Mouse (Mus musculus) spleen, embryonic (tissue): Measurements from ENCODE around the gene Usp7.
"Not testable (repeated sequence)": the region's sequence is repeated elsewhere in the genome, so short reads cannot be mapped to it uniquely, and the experiment has no call there.

Source experiments
- CTCF ChIA-PET: fragments of 350-600 bp; sonication (Branson Sonifier 250); formaldehyde crosslinking; loops from one replicate; lab custom pipeline; 2022; lab: Charles Lee

Usp7 gene

DNA sequence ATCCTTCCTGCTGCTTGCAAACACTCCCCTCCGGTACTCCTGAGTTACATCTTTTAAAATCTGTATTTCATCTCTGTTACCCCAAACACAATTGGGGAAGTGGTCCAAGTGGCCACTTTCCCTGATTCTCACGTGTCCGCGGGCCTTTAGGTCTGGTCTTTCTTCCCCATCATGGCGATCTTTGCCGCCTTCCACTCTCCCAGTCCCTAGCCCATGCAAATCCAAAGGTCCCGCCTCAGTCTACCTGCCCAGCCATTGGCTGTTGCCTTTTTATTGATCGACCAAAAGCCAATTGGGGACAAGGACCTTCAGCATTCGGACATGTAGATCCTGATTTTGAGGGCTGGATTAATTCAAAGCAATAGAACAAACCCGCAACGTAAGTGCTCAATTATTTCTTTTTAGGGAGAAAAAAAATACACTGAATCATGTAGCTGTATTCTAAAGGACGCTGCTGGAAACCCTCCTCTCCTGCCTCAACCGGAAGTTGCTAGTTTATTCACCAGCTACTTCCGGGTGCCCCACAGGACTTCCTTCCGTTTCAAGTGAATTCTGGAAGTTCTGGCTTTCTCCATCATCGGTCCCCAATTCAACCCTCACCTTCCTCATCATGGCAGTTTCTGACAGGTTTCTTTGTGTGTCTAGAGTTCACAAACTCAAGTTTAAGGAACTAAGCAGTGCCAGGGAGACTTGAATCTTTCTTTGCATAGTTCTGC is 8.8 kb downstream of the Usp7 start:
- CTCF ChIA-PET = no interaction called here

DNA sequence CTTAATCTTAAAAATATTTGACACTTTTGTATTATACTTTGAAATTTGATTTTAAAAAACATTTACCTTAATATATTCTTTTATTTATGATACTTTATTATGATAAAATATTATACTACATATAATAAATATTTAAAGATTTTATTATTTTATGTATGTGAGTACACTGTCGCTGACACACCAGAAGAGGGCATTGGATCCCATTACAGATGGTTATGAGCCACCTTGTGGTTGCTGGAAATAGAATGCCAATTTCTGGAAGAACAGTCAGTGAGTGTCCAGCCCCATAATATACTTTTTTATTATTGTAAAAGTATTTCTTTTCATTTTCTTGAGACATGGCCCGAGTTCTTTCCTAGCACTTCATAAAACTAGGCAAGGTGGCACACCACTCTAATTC is 10.4 kb downstream of the Usp7 start:
- CTCF ChIA-PET = no interaction called here

DNA sequence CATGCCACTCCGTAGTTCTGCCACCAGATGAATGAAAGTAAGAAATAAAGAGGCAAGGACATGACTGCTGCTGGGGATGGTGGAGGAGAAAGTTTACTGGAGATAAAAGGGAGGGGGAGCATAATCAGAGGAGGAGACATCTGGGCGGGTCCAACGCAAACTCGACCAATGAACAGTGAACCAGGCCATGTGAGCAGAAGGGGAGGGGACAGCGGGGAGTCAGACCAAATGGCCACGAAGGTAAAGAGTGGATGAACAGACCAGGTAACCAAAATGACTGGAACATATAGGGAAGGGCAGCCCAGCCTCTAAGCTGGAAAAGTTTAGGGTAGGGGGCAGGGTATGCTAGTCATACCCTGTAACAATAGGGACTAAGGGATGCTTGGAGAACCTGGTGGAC is 10.9 kb downstream of the Usp7 start:
- CTCF ChIA-PET = no interaction called here

DNA sequence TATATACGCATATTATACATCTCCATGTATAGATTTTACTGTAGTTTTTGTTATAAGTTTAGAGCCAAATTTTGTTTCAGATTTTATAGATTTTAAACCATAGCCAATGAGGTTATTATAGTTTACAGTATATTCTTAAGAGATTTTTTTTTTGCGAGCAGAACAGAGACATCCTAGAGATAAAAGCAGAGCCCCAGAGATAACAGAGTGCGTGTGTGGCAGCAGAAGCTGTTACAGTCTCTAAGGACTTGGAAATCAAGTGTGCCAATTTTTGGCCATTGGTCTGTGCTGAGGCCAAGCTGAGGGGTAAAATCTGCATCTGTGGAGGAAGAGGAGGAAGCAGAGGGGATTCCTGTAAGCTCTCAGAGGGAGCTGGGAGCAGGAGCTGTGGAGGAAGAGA is 11.9 kb downstream of the Usp7 start:
- CTCF ChIA-PET = interaction anchor here (0.6 to 0.7 kb wide), 2 partner anchors 9 to 168 kb away, joined by 3 to 12 read pairs; no protein-coding TSS in a partner anchor

DNA sequence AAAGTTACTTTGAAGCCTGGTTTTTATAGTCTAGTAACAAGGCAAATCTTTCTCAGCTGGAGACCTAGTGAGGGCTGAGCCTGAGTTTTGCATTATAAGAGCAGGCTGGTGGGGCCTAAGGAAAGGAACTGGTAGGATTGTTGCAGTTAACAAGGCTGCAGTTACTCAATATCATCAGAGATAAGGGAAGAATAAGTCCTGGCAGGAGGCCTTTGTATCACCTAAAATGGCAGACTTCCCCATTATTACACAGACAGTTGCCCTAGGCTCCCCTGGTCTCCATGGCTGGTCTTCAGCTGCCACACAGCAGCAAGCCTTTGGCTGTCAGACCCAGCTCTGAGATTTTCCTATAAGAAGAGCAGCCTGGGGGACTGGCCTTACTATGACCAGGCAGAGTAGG is 13.4 kb downstream of the Usp7 start:
- CTCF ChIA-PET = no interaction called here

DNA sequence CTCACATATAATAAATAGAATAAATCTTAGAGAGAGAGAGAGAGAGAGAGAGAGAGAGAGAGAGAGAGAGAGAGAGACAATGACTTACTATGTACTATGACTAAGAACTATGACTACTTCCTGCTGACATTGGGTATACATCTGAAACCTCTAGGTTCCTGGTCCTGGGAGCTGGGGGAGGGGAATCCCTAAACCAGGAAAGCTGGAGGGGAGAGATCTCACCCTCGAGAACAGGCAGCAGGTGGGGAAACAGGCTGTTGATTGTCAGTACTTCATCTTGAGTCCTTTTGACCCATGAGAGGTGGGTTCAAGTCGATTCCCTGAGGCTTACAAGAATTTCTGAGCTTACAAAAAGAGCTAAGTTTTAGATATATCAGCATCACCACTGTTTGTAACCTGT is 14.9 kb downstream of the Usp7 start:
- CTCF ChIA-PET = interaction anchor here (0.6 kb wide), 1 partner anchor 75 kb away, joined by 5 read pairs; no protein-coding TSS in a partner anchor

DNA sequence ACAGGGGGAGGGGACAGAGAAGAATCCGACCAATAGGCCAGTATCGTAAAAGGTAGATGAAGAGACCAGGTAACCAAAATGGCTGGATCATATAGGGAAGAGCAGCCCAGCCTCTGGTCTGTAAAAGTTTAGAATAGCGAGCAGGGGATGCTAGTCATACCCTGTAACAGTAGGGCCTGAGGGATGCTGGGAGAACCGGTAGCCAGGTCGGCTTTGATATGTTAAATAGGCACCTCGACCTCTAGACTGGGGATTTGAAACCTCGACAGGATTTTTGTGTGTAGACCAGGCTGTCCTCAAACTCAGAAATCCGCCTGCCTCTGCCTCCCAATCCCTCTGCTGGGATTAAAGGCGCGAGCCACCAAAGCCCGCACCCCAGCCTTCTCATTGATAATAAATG is 15.5 kb downstream of the Usp7 start:
- CTCF ChIA-PET = interaction anchor here (0.6 kb wide), 1 partner anchor 75 kb away, joined by 5 read pairs; no protein-coding TSS in a partner anchor

DNA sequence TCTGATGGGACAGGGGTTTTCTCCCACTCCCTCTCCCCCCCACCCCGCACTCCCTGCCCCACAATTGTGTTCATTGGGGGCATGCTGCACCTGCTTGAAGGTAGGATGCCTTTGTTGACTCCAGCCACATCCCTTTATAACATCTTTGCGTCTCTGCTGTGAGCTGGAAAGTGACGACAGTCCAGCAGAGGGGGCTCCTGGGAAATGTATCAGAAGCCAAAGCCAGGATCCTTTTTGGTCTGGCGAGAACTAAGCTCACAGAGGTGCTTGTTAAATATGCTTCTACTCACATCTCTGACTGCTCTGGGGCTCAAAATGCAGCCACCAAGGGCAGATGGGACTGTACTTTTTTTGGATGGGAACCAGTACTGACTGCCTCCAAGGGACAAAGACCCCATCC is 21.0 kb downstream of the Usp7 start:
- CTCF ChIA-PET = interaction anchor here (0.6 kb wide), 1 partner anchor 9 kb away, joined by 12 read pairs; no protein-coding TSS in a partner anchor

DNA sequence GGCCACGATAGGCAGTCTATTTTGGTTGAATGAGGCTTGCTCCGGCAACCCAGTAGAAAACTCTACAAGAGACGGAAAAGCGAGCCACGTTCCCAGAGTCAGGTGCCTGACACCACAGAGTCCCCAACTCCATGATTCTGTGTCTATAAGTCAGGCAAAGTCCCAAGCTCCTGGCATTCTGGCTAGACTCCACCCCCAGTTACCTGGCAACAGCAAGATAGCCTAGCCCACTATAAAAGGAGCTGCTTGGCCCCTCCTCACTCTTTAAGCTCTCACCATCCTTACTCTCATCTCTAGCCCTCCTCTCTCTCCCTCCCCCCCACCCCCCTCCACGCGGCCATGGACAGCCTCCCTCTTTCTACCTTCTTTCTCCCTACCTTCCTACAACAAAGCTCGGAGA is 21.8 kb downstream of the Usp7 start:
- CTCF ChIA-PET = not testable (repeated sequence)

DNA sequence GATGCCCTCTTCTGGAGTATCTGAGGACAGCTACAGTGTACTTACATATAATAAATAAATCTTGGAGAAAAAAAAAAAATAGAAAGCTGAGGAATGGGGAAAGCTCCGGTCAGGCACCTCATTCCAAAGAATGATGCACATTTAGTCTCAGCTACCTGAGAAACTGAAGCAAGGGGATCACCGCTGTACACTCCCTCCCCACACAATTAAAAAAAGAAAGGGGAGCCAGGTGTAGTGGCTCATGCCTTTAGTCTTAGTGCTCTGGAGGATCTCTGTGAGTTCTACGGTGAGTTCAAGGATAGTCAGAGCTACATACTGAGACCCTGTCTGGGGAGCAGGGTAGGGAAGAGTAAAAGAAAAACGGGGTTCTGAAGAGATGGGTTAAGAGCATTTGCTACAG is 22.6 kb downstream of the Usp7 start:
- CTCF ChIA-PET = interaction anchor here (2.4 kb wide), 1 partner anchor 82 kb away, joined by 13 read pairs; no protein-coding TSS in a partner anchor

DNA sequence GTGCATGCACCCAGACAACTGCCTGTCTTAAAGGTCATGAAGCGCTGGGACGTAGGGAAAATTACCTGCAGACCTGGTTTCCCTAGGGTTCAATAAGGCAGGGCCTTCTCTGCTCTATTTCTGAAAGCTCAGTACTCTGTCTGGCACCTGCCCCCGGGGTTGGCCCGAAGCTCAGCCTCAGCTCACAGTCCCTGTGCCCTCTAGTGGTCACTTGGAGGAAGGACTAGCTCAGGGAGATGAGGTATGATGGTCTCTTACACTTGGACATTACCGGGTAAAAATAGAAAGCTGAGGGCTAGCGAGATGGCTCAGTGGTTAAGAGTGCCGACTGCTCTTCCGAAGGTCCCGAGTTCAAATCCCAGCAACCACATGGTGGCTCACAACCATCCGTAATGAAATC is 23.0 kb downstream of the Usp7 start:
- CTCF ChIA-PET = interaction anchor here (1.0 to 2.4 kb wide), 2 partner anchors 82 to 107 kb away, joined by 3 to 13 read pairs; no protein-coding TSS in a partner anchor

DNA sequence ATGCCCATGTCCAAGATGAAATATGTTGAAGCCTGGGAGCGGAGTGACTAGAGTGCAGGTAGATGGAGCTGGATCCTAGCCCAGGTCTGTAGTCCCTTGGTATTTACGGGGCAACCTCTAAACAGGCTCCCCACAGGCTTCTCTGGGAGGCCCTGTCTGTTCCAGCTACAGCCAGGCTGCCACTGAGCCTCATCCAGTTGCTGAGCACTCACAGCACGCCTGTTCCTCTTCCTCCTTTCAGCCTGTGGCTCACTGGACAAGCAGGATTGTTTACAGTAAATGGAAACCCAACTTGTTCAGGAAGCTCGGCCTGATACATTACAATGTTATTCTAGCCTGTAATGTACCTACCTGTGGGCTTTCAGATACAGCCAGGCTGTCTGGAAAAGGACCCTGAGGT is 23.5 kb downstream of the Usp7 start:
- CTCF ChIA-PET = interaction anchor here (1.0 to 2.4 kb wide), 2 partner anchors 82 to 106 kb away, joined by 3 to 13 read pairs; no protein-coding TSS in a partner anchor

DNA sequence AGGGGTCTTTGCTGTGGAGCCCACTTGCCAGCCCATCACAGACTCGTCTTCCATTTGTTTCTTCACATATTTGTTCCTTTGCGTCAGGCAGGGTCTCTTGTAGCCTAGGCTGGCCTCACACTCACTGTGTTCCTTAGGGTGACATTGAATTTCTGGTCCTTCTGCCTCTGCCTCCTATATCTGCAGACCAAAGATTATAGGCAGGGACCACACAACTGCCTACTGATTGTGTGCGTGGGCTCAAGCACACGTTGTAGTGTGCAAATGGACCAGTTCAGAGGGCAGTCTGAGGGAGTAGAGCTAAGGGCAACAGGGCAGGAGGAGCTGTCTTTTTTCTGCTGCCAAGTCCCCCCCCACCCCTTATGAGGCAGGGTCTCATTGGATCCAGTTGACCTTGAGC is 24.0 kb downstream of the Usp7 start:
- CTCF ChIA-PET = interaction anchor here (1.0 to 2.4 kb wide), 2 partner anchors 81 to 106 kb away, joined by 3 to 13 read pairs; no protein-coding TSS in a partner anchor

DNA sequence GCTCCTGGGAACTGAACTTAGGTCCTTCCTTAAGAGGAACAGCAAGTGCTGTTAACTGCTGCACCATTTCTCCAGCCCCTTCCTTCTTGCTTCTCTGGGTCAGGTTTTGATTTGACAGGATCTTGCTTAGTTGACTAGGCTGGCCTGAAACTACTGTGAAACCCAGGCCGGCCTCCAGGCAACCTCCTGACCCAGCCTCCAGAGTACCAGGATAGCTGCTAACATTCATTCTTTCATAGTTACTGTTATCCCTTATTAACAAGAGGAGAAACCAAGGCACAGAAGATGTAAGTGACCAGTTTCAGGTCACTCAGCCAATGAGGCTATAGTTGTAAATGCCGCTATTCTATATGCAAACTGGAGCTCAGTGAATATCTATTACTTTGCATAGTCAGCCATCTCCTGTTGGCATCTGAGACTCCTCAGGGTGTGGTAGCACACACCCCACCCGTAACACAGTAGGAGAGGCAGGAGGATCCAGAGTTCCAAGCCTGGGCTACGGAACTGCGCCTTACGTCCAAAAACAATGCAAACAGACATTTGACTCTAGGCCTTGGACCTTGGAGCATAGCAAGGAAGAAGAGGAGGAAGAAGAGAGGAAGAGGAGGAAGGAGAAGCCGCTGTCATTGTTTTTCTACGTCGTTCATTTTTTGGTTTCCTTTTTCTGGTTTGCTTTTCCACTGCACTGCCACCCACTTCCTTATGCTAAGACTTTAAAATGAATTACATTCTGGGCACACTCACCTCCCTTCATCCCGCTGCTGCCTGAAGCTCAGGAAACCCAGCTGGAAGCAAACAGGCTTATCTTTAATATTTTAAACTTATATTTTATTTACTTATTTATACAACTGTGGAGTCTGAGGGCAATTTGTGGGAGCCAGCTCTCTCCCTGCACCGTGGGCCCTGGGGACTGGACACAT is 24.7 kb downstream of the Usp7 start:
- CTCF ChIA-PET = interaction anchor here (2.4 kb wide), 1 partner anchor 80 kb away, joined by 13 read pairs; no protein-coding TSS in a partner anchor

DNA sequence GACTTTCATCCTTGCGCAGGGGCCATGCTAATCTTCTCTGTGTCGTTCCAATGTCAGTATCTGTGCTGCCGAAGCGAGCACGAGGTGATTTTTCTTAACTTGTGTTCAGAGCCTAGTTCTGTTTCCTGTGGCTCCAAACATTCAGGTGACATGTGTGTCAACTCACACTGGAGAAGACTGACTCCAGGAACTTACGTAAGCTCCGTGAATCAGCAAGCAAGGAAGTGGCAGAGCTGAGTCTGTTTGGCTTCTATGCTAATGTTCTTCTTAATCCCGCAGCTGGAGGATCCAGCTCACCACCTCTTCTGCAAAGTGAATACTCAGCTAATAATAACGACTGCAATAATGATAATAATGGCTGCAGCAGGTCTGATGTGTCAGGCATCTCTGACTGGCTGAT is 25.9 kb downstream of the Usp7 start:
- CTCF ChIA-PET = no interaction called here

DNA sequence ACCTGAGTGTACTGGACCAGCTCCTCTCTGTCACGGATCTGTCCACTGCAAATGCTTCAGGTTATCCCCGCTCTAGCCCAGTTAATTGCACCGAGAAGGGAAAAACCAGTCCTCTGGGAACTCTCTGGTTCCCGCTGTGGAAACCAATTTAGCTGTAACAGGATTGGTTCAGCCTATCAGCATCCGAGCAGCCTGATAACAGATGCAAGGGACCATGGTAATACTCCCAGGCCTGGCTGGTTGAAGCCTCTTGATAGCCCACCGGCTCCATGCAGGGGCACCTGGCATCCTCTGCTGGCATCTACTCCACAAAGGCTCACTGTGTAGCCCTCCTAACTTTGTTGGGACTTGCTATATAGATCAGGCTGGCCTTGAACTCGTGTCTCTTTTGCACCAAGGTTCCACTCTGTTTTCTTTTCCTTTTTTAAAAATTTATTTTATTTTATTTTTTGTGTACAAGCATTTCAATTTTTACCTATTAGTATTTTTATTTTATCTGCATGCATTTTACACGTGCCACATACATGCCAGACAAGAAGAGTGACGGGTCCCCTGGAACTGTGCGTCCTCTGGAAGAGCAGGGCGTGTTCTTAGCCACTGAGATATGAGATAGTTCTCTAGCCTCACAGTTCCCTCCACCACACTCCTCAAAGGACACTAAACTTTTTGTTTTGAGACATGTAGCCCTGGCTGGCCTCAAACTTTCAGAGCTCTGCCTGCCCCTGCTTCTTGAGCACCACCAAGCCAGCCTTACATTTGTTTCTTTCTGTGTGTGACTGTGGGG is 27.8 kb downstream of the Usp7 start:
- CTCF ChIA-PET = no interaction called here

DNA sequence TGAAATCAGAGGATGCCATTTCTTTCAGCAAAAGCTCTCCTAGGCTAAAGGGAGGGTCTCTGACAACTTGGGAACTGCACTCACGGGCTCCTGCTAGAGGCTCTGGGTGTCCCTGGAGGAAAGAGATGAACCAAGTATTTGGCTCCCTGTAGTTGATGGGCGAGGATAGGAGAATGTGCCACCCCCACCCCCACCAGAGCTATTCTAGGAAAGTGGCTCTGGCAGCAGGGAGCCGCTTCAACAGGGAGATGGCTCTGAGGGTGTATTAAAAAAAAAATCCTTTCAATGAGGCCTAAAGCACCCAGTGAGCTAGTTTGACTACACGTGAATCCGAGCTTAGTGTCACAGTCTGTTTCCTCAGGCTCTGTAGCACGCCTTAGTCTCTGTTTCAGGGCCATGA is 29.1 kb downstream of the Usp7 start:
- CTCF ChIA-PET = no interaction called here

DNA sequence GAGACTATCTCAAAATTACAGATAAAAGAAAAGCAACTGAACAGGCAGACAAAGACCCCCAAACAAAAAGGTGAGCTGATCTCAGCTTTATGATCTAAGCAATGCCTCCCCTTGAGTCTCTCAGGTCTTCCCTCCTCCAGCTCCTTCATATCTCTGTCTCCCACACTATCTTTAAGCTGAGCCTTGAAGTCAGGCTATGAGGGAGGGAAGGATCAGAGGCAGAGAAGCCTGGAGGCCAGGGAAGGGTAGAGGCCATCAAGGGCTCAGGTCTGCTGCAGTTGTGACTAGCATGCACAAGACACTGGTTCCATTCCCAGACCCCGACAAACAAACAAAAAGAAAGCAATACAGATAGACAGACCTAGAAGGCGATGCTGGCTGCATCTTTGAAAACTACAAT is 30.2 kb downstream of the Usp7 start:
- CTCF ChIA-PET = no interaction called here

DNA sequence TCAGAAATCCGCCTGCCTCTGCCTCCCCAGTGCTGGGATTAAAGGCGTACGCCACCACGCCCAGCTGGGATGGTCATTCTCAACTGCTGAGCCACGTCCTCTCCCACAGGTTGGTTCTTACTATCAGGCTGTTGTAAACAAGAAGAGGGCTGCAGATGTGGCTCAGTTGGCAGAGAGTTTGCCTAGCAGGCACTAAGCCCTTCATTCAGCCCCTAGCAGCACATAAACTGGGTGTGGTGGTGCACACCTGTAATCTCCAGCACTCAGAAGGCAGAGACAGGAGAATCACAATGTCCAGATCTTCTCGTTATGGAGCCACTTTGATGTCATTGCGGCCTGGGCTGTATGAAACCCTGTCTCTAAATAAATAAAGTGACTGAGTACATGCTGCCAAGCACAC is 31.1 kb downstream of the Usp7 start:
- CTCF ChIA-PET = interaction anchor here (0.6 kb wide), 1 partner anchor 88 kb away, joined by 3 read pairs; no protein-coding TSS in a partner anchor

DNA sequence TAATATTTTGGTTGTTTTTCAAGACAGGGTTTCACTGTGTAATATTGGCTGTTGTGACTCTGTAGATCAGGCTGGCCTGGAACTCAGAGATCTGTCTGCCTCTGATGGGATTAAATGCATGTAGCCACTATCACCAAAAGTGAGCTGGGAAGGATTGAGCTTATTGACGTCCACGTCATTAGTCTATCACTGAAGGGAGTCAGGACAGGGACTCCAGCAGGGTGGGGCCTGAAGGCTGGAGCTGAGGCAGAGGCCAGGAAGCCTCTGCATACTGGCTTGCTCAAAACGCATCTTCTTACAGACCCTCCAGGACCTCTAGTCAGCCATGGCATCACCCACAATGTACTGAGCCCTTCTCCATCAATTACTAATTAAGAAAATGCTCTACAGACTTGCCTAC is 33.1 kb downstream of the Usp7 start:
- CTCF ChIA-PET = no interaction called here

DNA sequence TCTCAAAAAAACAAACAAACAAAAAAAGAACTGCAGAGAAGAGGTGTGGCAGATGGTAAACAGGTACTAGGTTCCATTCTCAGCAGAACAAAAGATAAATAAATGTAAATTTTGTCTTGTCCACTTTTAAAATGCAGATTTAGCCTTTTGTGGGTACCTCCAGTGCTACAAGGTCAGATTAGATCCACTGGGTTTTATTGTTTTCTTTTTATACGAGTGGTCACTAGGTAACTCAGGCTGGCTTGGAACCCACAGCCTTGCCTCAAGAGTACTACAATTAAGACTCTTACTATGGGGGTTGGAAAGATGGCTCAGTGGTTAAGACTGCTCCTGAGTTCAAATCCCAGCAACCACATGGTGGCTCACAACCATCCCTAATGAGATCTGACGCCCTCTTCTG is 33.9 kb downstream of the Usp7 start:
- CTCF ChIA-PET = no interaction called here
